Mouse (Mus musculus) brain, embryonic 14.5 days (tissue): Measurements from ENCODE around the gene Actl6b.

Source experiments
- CTCF ChIP-seq: fragments of 200-500 bp; IDR thresholded peaks from 2 replicates; pipeline ENCODE4 v1.5.1; 2012; ENCODE audit warnings: inconsistent platforms, mild to moderate bottlenecking, moderate library complexity, borderline replicate concordance; ENCODE audit not compliant: insufficient read depth, insufficient read length; ENCODE audit errors: extremely low read depth
- POLR2A ChIP-seq: fragments of 200-500 bp; IDR thresholded peaks from 2 replicates; pipeline ENCODE4 v1.6.1; 2012; ENCODE audit warnings: mild to moderate bottlenecking, inconsistent platforms, borderline replicate concordance; ENCODE audit not compliant: poor library complexity, insufficient read depth, insufficient read length, severe bottlenecking; ENCODE audit errors: extremely low read depth

- TF ChIP-seq CTCF (no peak), POLR2A (no peak)
Measured at GRCm38 (mm10) chr5:137511706-137512105, 41.6 kb upstream of the Actl6b start.
